Mouse (Mus musculus): Measurements from ENCODE around the gene Tph2. TPM values are rescaled to one million over a fixed set of nuclear protein-coding genes. Genes with fewer than 3 reads are reported as not detected.

Gene Tph2
- polyA plus RNA-seq, 2 experiments: not detected

- ATAC-seq (ENCODE audit: insufficient read depth): no peak
- H3K36me3 ChIP-seq (replicated peaks; ENCODE audit: control insufficient read depth, insufficient read depth, low read depth): no peaks in the 10 kb centered on the region
- H3K27ac ChIP-seq: no peak overlapping the region
- peak in 1 of 3 experiments; percentile 10 for DNase-seq (ENCODE audit: low read depth in 3 of 3, low spot score in 3 of 3)
- no peak overlapping the region for H3K9ac ChIP-seq (replicated peaks)
- TF ChIP-seq EP300 (IDR thresholded peaks at IDR 0.05; ENCODE audit: low read depth): no peak
- TF ChIP-seq CTCF (IDR thresholded peaks at IDR 0.05; ENCODE audit: low read depth): peak; percentile 55; the same call in 1 of the 2 replicates
- no peaks in the 10 kb centered on the region for H3K9me3 ChIP-seq (ENCODE audit: control insufficient read depth, low read length)
- H3K4me2 ChIP-seq (ENCODE audit: low read depth): no peak overlapping the region
- 11% methylated on average over 5 of the region's 5 CpGs for WGBS (ENCODE audit: insufficient replicate concordance)
- H3K4me1 ChIP-seq (replicated peaks; ENCODE audit: control insufficient read depth in 2 of 2, insufficient read depth in 2 of 2, low read length in 1 of 2): no peaks in the 10 kb centered on the region
- no peaks in the 10 kb centered on the region for H3K27me3 ChIP-seq (ENCODE audit: control insufficient read depth, insufficient read depth, low read length)
- H3K4me3 ChIP-seq (ENCODE audit: insufficient read depth in 1 of 2, low read depth in 2 of 2, low read length in 2 of 2): no peak overlapping the region
Measured at GRCm38 (mm10) chr10:115097163-115097562, 87.7 kb downstream of the Tph2 start.

- Histone ChIP-seq H3K36me3 (replicated peaks; ENCODE audit: control insufficient read depth, insufficient read depth, low read depth) (no peaks in the 10 kb centered on the region), H3K9ac (replicated peaks) (no peak overlapping the region), H3K4me3 (ENCODE audit: insufficient read depth in 1 of 2, low read depth in 2 of 2, low read length in 2 of 2) (no peak overlapping the region), H3K27ac (no peak overlapping the region), H3K4me2 (ENCODE audit: low read depth) (no peak overlapping the region), H3K27me3 (ENCODE audit: control insufficient read depth, insufficient read depth, low read length) (no peaks in the 10 kb centered on the region), H3K9me3 (ENCODE audit: control insufficient read depth, low read length) (no peaks in the 10 kb centered on the region), H3K4me1 (replicated peaks; ENCODE audit: control insufficient read depth in 2 of 2, insufficient read depth in 2 of 2, low read length in 1 of 2) (no peaks in the 10 kb centered on the region)
- TF ChIP-seq EP300 (IDR thresholded peaks at IDR 0.05; ENCODE audit: low read depth) (no peak), CTCF (IDR thresholded peaks at IDR 0.05; ENCODE audit: low read depth) (no peak)
- no peak for DNase-seq (ENCODE audit: low read depth in 3 of 3, low spot score in 3 of 3)
- 41% methylated on average over 1 of the region's 1 CpGs for WGBS (ENCODE audit: insufficient replicate concordance)
- no peak for ATAC-seq (ENCODE audit: insufficient read depth)
Measured at GRCm38 (mm10) chr10:115096191-115096590, 88.6 kb downstream of the Tph2 start.

- H3K27ac ChIP-seq: no peak overlapping the region
- DNase-seq (ENCODE audit: low read depth in 3 of 3, low spot score in 3 of 3) (no peak), ATAC-seq (ENCODE audit: insufficient read depth) (no peak)
- no peaks in the 10 kb centered on the region for H3K4me1 ChIP-seq (replicated peaks; ENCODE audit: control insufficient read depth in 2 of 2, insufficient read depth in 2 of 2, low read length in 1 of 2)
- no peaks in the 10 kb centered on the region for H3K27me3 ChIP-seq (ENCODE audit: control insufficient read depth, insufficient read depth, low read length)
- H3K36me3 ChIP-seq (replicated peaks; ENCODE audit: control insufficient read depth, insufficient read depth, low read depth): no peaks in the 10 kb centered on the region
- H3K9ac ChIP-seq (replicated peaks): no peak overlapping the region
- WGBS (ENCODE audit: insufficient replicate concordance): 31% methylated on average over 3 of the region's 3 CpGs
- TF ChIP-seq CTCF (IDR thresholded peaks at IDR 0.05; ENCODE audit: low read depth): no peak
- TF ChIP-seq EP300 (IDR thresholded peaks at IDR 0.05; ENCODE audit: low read depth): no peak
- no peaks in the 10 kb centered on the region for H3K9me3 ChIP-seq (ENCODE audit: control insufficient read depth, low read length)
- no peak overlapping the region for H3K4me2 ChIP-seq (ENCODE audit: low read depth)
- no peak overlapping the region for H3K4me3 ChIP-seq (ENCODE audit: insufficient read depth in 1 of 2, low read depth in 2 of 2, low read length in 2 of 2)
Measured at GRCm38 (mm10) chr10:115078232-115078631, 106.6 kb downstream of the Tph2 start.

GRCm38 (mm10) chr10:115069123-115069911, 115.5 kb downstream of the Tph2 start:
- no peak overlapping the region for H3K4me2 ChIP-seq (ENCODE audit: low read depth)
- no peak overlapping the region for H3K9ac ChIP-seq (replicated peaks)

GRCm38 (mm10) chr10:115063936-115064335, 120.9 kb downstream of the Tph2 start:
- ATAC-seq (ENCODE audit: insufficient read depth): no peak
- Histone ChIP-seq H3K4me2 (ENCODE audit: low read depth) (no peak overlapping the region), H3K36me3 (replicated peaks; ENCODE audit: control insufficient read depth, insufficient read depth, low read depth) (no peaks in the 10 kb centered on the region), H3K9ac (replicated peaks) (no peak overlapping the region), H3K9me3 (ENCODE audit: control insufficient read depth, low read length) (no peaks in the 10 kb centered on the region), H3K27me3 (ENCODE audit: control insufficient read depth, insufficient read depth, low read length) (no peaks in the 10 kb centered on the region), H3K4me1 (replicated peaks; ENCODE audit: control insufficient read depth in 2 of 2, insufficient read depth in 2 of 2, low read length in 1 of 2) (no peaks in the 10 kb centered on the region), H3K4me3 (ENCODE audit: insufficient read depth in 1 of 2, low read depth in 2 of 2, low read length in 2 of 2) (no peak overlapping the region), H3K27ac (no peak overlapping the region)
- 61% methylated on average over 7 of the region's 7 CpGs for WGBS (ENCODE audit: insufficient replicate concordance)
- DNase-seq (ENCODE audit: low read depth in 3 of 3, low spot score in 3 of 3): no peak
- no peak for TF ChIP-seq CTCF (IDR thresholded peaks at IDR 0.05; ENCODE audit: low read depth)
- no peak for TF ChIP-seq EP300 (IDR thresholded peaks at IDR 0.05; ENCODE audit: low read depth)

More at GRCm38 (mm10) chr10:115069123-115069911, 115.5 kb downstream of the Tph2 start:
- Histone ChIP-seq H3K9me3 (ENCODE audit: control insufficient read depth, low read length) (no peaks in the 10 kb centered on the region), H3K27me3 (ENCODE audit: control insufficient read depth, insufficient read depth, low read length) (no peaks in the 10 kb centered on the region), H3K4me1 (replicated peaks; ENCODE audit: control insufficient read depth in 2 of 2, insufficient read depth in 2 of 2, low read length in 1 of 2) (no peaks in the 10 kb centered on the region), H3K27ac (no peak overlapping the region), H3K4me3 (ENCODE audit: insufficient read depth in 1 of 2, low read depth in 2 of 2, low read length in 2 of 2) (no peak overlapping the region), H3K36me3 (replicated peaks; ENCODE audit: control insufficient read depth, insufficient read depth, low read depth) (no peaks in the 10 kb centered on the region)
- ATAC-seq (ENCODE audit: insufficient read depth) (no peak), DNase-seq (ENCODE audit: low read depth in 3 of 3, low spot score in 3 of 3) (no peak)
- 63% methylated on average over 8 of the region's 8 CpGs for WGBS (ENCODE audit: insufficient replicate concordance)
- no peak for TF ChIP-seq EP300 (IDR thresholded peaks at IDR 0.05; ENCODE audit: low read depth)
- no peak for TF ChIP-seq CTCF (IDR thresholded peaks at IDR 0.05; ENCODE audit: low read depth)

Measured in liver, embryonic 14.5 days (tissue).